Mouse (Mus musculus) hindbrain, postnatal 0 days (tissue): Measurements from ENCODE around the gene Trim30d. TPM values are rescaled to one million over a fixed set of nuclear protein-coding genes. Genes with fewer than 3 reads are reported as not detected.
"Not testable (repeated sequence)": the region's sequence is repeated elsewhere in the genome, so short reads cannot be mapped to it uniquely, and the experiment has no call there.

Source experiments
- ATAC-seq: fragments of 200-750 bp; cut with Nextera tagmentation; 2 replicates; pipeline ENCODE4 v1.8.0; 2017; ENCODE audit warnings: mild to moderate bottlenecking, moderate TSS enrichment, moderate library complexity
- DNase-seq: peaks from one replicate; pipeline ENCODE4 v3.0.0-alpha.2; 2015; ENCODE audit warnings: low spot score
- H3K27ac ChIP-seq: fragments of 300-500 bp; sonication (generic); 2 replicates; pipeline ENCODE4 v1.5.1; 2014; ENCODE audit warnings: mild to moderate bottlenecking
- H3K27me3 ChIP-seq: fragments of 300-500 bp; sonication (generic); 2 replicates; pipeline ENCODE4 v1.6.1; 2014; ENCODE audit warnings: low read length, mixed read lengths; ENCODE audit not compliant: insufficient read depth
- H3K36me3 ChIP-seq: fragments of 300-500 bp; sonication (generic); 2 replicates; pipeline ENCODE4 v1.6.1; 2014; ENCODE audit warnings: low read length, mixed read lengths; ENCODE audit not compliant: insufficient read depth
- H3K4me1 ChIP-seq: fragments of 300-500 bp; sonication (generic); 2 replicates; pipeline ENCODE4 v1.6.1; 2014; ENCODE audit warnings: antibody characterized with exemption, low read length, mixed read lengths; ENCODE audit not compliant: insufficient read depth
- H3K4me2 ChIP-seq: fragments of 300-500 bp; sonication (generic); 2 replicates; pipeline ENCODE4 v1.6.1; 2014; ENCODE audit warnings: low read depth, mild to moderate bottlenecking, low read length, moderate library complexity, mixed read lengths
- H3K4me3 ChIP-seq: fragments of 300-500 bp; sonication (generic); 2 replicates; pipeline ENCODE4 v1.5.1; 2014; ENCODE audit warnings: low read length
- H3K9ac ChIP-seq: fragments of 300-500 bp; sonication (generic); replicated peaks from 2 replicates; pipeline ENCODE4 v1.6.1; 2014; ENCODE audit warnings: mild to moderate bottlenecking, low read length, moderate library complexity, mixed read lengths
- H3K9me3 ChIP-seq: fragments of 300-500 bp; sonication (generic); 2 replicates; pipeline ENCODE4 v1.6.1; 2016; ENCODE audit warnings: low read length, mixed read lengths
- CTCF ChIP-seq: IDR thresholded peaks from 2 replicates; pipeline ENCODE4 v1.5.1; 2016; ENCODE audit warnings: antibody characterized with exemption, control low read depth, low read depth
- WGBS: fragments of 180-500 bp; shearing (Covaris S2); extraction: QIAGEN DNeasy Blood & Tissue Kit; methylation state at CpG from one replicate; pipeline ENCODE4 v1.1.7; 2014; 5-methylcytosine and 5-hydroxymethylcytosine counted together
- polyA plus RNA-seq: library from polyadenylated mRNA; unstranded; fragments of >200 nt; fragmentation: Nextera tagmentation; extraction: Ambion mirVana; gene quantifications from 2 replicates; pipeline ENCODE4 v1.2.1, GENCODE M21; 2015
- total RNA-seq: library from RNA; depleted of rRNA; stranded (reverse); fragments of >200 nt; gene quantifications from 2 replicates; pipeline ENCODE4 v1.2.3, GENCODE M21; 2014; rRNA removed

Gene Trim30d
- 1.7 and 2.0 TPM in 2 replicates for total RNA-seq
- polyA plus RNA-seq = 1.4 and 1.5 TPM in 2 replicates

- not testable (repeated sequence) for ATAC-seq, H3K27ac ChIP-seq, H3K36me3 ChIP-seq, DNase-seq, H3K9ac ChIP-seq, H3K4me2 ChIP-seq, H3K4me3 ChIP-seq, H3K4me1 ChIP-seq, H3K9me3 ChIP-seq, H3K27me3 ChIP-seq
- peak; percentile 29; the same call in 1 of the 2 replicates for TF ChIP-seq CTCF
Measured at GRCm38 (mm10) chr7:104507421-104508065, at the start of gene Trim30d. TSS of gene Trim30d (minus strand) at chr7:104507849.

- no peak for ATAC-seq
- no peak for TF ChIP-seq CTCF
- no peak for DNase-seq
- H3K36me3 ChIP-seq = no peaks in the 10 kb centered on the region
- H3K9ac ChIP-seq = no peak overlapping the region
- no peaks in the 10 kb centered on the region; the same call in 1 of the 2 replicates for H3K9me3 ChIP-seq
- H3K4me2 ChIP-seq = no peak overlapping the region
- H3K27ac ChIP-seq = no peak overlapping the region
- WGBS = 69% methylated on average over 1 of the region's 1 CpGs
- no peaks in the 10 kb centered on the region for H3K27me3 ChIP-seq
- no peaks in the 10 kb centered on the region for H3K4me1 ChIP-seq
- H3K4me3 ChIP-seq = no peak overlapping the region
Measured at GRCm38 (mm10) chr7:104552700-104553099, 45.1 kb upstream of the Trim30d start.

- no peak for DNase-seq
- no peak within 1 kb of the TSS for H3K27ac ChIP-seq
- 81% methylated on average over 5 of the region's 5 CpGs for WGBS
Measured at GRCm38 (mm10) chr7:104549833-104550232, 42.2 kb upstream of the Trim30d start, which contains the start of gene Olfr651. TSS of gene Olfr651 (plus strand) at chr7:104550133.

GRCm38 (mm10) chr7:104501589-104502371 lies 5.9 kb downstream of the Trim30d start:
- peak; percentile 16 for DNase-seq
- H3K27me3 ChIP-seq = no peaks in the 10 kb centered on the region
- 4% methylated on average over 48 of the region's 59 CpGs for WGBS

More at GRCm38 (mm10) chr7:104549833-104550232, 42.2 kb upstream of the Trim30d start, which contains the start of gene Olfr651:
- ATAC-seq = no peak
- Histone ChIP-seq H3K27me3 (no peaks in the 10 kb centered on the region), H3K9ac (no peak within 1 kb of the TSS), H3K4me2 (no peak within 1 kb of the TSS), H3K9me3 (no peaks in the 10 kb centered on the region; the same call in 1 of the 2 replicates), H3K36me3 (no peaks in the 10 kb centered on the region), H3K4me3 (no peak within 1 kb of the TSS), H3K4me1 (no peaks in the 10 kb centered on the region)
- TF ChIP-seq CTCF = no peak

GRCm38 (mm10) chr7:104501186-104501585 lies 6.5 kb downstream of the Trim30d start:
- not testable (repeated sequence) for ATAC-seq, H3K36me3 ChIP-seq, H3K4me3 ChIP-seq, H3K4me2 ChIP-seq, H3K27me3 ChIP-seq, H3K9ac ChIP-seq, H3K9me3 ChIP-seq, H3K27ac ChIP-seq, DNase-seq, H3K4me1 ChIP-seq
- WGBS = 64% methylated on average over 6 of the region's 6 CpGs

More at GRCm38 (mm10) chr7:104501589-104502371, 5.9 kb downstream of the Trim30d start:
- Histone ChIP-seq H3K4me2 (peak overlapping the region; percentile 56), H3K36me3 (no peaks in the 10 kb centered on the region), H3K9me3 (no peaks in the 10 kb centered on the region), H3K4me1 (no peaks in the 10 kb centered on the region), H3K4me3 (peak overlapping the region; percentile 49), H3K27ac (no peak overlapping the region), H3K9ac (peak overlapping the region; percentile 35; the same call in 1 of the 2 replicates)
- TF ChIP-seq CTCF = no peak
- peak; percentile 89 for ATAC-seq

- not testable (repeated sequence) for ATAC-seq, H3K27ac ChIP-seq, DNase-seq, H3K9ac ChIP-seq, H3K9me3 ChIP-seq, H3K4me2 ChIP-seq, H3K4me3 ChIP-seq, H3K4me1 ChIP-seq, H3K27me3 ChIP-seq, H3K36me3 ChIP-seq
- 65% methylated on average over 6 of the region's 8 CpGs for WGBS
Measured at GRCm38 (mm10) chr7:104499464-104499863, 8.2 kb downstream of the Trim30d start.
